Mouse (Mus musculus): ENCODE measurements around the gene Odaph. TPM values are rescaled to one million over a fixed set of nuclear protein-coding genes. Genes with fewer than 3 reads are reported as not detected.

Odaph gene
- polyA plus RNA-seq (2012; rRNA removed; ENCODE audit: low replicate concordance) = 0.23 TPM in 1 of 2 replicates, not detected in the other

DNA sequence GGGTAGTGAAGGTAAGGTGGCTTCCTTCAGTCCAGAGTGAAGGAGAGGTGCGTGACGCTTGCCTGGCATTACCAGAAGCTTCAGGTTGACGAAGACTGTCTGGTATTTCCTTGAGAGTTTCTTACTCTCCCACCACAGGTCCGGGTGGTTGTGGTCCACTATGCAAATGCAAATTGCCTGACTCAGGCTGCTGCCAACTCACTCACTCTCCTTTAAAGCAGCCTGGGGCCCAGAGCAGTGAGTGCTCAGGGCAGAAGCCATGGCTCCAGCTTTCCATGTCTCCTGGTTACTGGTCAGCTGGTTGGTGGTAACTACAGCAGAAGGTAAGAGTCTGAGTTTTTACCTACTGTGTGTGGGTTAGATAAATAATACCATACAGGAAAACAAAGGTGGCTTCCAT, at the start of gene Odaph:
TSS of gene Odaph (plus strand) at position 240 of the 400 bp plus-strand sequence.

GRCm38 (mm10) chr5:91962639-91963440, 24.4 kb upstream of the Odaph start, which contains the start of gene Rchy1:
TSS of gene Rchy1 (minus strand) at chr5:91963068.

DNA sequence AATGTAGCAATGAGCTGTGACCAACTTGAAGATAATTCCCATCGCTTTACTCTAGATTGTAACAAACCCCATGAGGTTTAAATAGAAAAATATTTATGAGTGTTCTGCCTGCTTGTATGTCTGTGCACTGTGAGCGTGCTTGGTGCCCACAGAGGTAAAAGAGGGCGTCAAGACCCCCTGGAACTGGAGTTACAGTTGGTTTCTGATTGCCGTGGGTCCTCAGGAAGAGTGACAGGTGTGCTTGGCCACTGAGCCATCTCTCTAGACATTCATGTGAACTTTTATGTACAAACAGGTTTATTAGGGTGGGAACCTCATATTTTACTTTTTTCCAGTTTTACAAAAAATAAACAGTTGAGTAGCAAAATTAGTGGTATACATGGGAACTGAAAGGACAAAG, 56.5 kb downstream of the Odaph start, which contains the start of gene Cdkl2:
TSS of gene Cdkl2 (minus strand) at position 101 of the 400 bp plus-strand sequence.

Other genes with a start within 250 kb of the Odaph start
- gene Rchy1, start 24.4 kb upstream of the Odaph start, polyA plus RNA-seq (2012; rRNA removed; ENCODE audit: low replicate concordance) = 15.7 and 40.2 TPM in 2 replicates
- 1.3 and 2.4 TPM in 2 replicates for gene Cdkl2, start 56.4 kb downstream of the Odaph start, polyA plus RNA-seq (2012; rRNA removed; ENCODE audit: low replicate concordance)
- gene G3bp2, start 96.2 kb downstream of the Odaph start, polyA plus RNA-seq (2012; rRNA removed; ENCODE audit: low replicate concordance) = 14.8 and 28.2 TPM in 2 replicates
- gene Uso1, start 150.5 kb downstream of the Odaph start, polyA plus RNA-seq (2012; rRNA removed; ENCODE audit: low replicate concordance) = 24.9 and 26.0 TPM in 2 replicates
- gene U90926, start 227.9 kb downstream of the Odaph start, polyA plus RNA-seq (2012; rRNA removed; ENCODE audit: low replicate concordance) = not detected in 2 replicates